Mouse (Mus musculus) layer of hippocampus, adult 6 months (tissue): Measurements from ENCODE around the gene Parm1. TPM values are rescaled to one million over a fixed set of nuclear protein-coding genes. Genes with fewer than 3 reads are reported as not detected.

Experiments used
- long read RNA-seq, 2 experiments: library from polyadenylated mRNA; unstranded; transcript quantifications; one replicate each; pipeline ENCODE4 v2.0.0; 2019 to 2020
- polyA plus RNA-seq: library from polyadenylated mRNA; unstranded; fragments of <200 nt; fragmentation: Nextera tagmentation; gene quantifications from 2 replicates; pipeline ENCODE4 v1.2.3, GENCODE M21; 2021

Parm1 gene
- polyA plus RNA-seq = 21.9 and 22.5 TPM in 2 replicates
- long read RNA-seq, experiment 1, full-length matches to known transcripts = 17 of 48 reads
- long read RNA-seq, experiment 1, partial matches to known transcripts = 11 of 48 reads
- long read RNA-seq, experiment 1, other reads (novel, unspliced or antisense) = 20 of 48 reads
- long read RNA-seq, experiment 2, full-length matches to known transcripts = 111 of 148 reads
- long read RNA-seq, experiment 2, partial matches to known transcripts = 15 of 148 reads
- long read RNA-seq, experiment 2, other reads (novel, unspliced or antisense) = 22 of 148 reads

GRCm38 (mm10) chr5:91517480-91518301 is at the start of gene Parm1:
Gene Parm1, plus strand, starts transcription at chr5:91517615.

Other genes starting within 250 kb of the Parm1 start
- gene Btc, start 114.6 kb upstream of the Parm1 start, polyA plus RNA-seq = 0.19 and 0.23 TPM in 2 replicates